Mouse (Mus musculus): ENCODE measurements around the gene H6pd. TPM values are rescaled to one million over a fixed set of nuclear protein-coding genes. Genes with fewer than 3 reads are reported as not detected.
A peak's percentile ranks its signal among the peaks of the same experiment; 100 is the strongest.
"Not testable (repeated sequence)": the region's sequence is repeated elsewhere in the genome, so short reads cannot be mapped to it uniquely, and the experiment has no call there.

Gene H6pd
- polyA plus RNA-seq, 1 experiment from 2014 or later, result 11.4 TPM

DNA sequence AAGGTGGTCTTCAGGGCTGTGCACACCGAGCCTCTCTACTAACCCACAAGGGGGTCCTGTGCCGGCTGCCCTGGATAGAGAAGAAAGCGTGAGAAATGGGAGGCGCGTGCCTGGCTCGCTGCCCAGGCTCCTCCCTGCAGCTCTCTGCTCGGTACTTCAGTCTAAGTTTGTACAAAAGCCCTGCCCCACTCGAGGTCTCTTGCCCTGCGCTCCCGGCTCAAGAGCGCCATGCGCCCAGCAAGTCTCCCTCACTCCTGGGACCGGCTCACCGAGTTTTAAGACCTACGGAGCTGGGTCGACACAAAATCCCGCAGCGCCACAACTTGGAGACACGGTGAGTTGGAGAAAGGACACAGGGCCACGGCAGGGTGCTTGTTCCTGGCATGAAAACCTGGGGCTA lies 39.2 kb upstream of the H6pd start:
- H3K9ac ChIP-seq (ENCODE audit: low read length), result peak overlapping the region; percentile 77
- H3K27ac ChIP-seq (ENCODE audit: low read length), result peak overlapping the region; percentile 57
- H3K4me3 ChIP-seq (ENCODE audit: low read length), result peak overlapping the region; percentile 73
- under 1% methylated on average over 20 of the region's 20 CpGs for WGBS
- H3K36me3 ChIP-seq (ENCODE audit: control insufficient read depth, insufficient read depth), result no peaks in the 10 kb centered on the region
- H3K4me2 ChIP-seq (ENCODE audit: low read depth, low read length), result peak overlapping the region; percentile 96
- H3K9me3 ChIP-seq (replicated peaks; ENCODE audit: control insufficient read depth, low read length), result no peaks in the 10 kb centered on the region
- peaks cover 14% of the 10 kb centered on the region for H3K4me1 ChIP-seq (ENCODE audit: control insufficient read depth, insufficient read depth, low read length)
- ATAC-seq (replicated peaks; ENCODE audit: extremely low read depth, insufficient read depth, low FRiP score), result peak; percentile 84
- H3K27me3 ChIP-seq (ENCODE audit: control insufficient read depth, insufficient read depth, low read length), result peaks cover 19% of the 10 kb centered on the region

GRCm38 (mm10) chr4:150043591-150043990 lies 34.8 kb upstream of the H6pd start:
- ATAC-seq (replicated peaks; ENCODE audit: extremely low read depth, insufficient read depth, low FRiP score), result no peak
- Histone ChIP-seq H3K9ac (ENCODE audit: low read length) (no peak overlapping the region), H3K27ac (ENCODE audit: low read length) (no peak overlapping the region), H3K4me1 (ENCODE audit: control insufficient read depth, insufficient read depth, low read length) (peaks cover 10% of the 10 kb centered on the region; the same call in 1 of the 2 replicates), H3K27me3 (ENCODE audit: control insufficient read depth, insufficient read depth, low read length) (peaks cover 13% of the 10 kb centered on the region), H3K36me3 (ENCODE audit: control insufficient read depth, insufficient read depth) (no peaks in the 10 kb centered on the region), H3K9me3 (replicated peaks; ENCODE audit: control insufficient read depth, low read length) (no peaks in the 10 kb centered on the region), H3K4me3 (ENCODE audit: low read length) (no peak overlapping the region), H3K4me2 (ENCODE audit: low read depth, low read length) (no peak overlapping the region)
- 94% methylated on average over 9 of the region's 9 CpGs for WGBS

GRCm38 (mm10) chr4:150041346-150042110 lies 32.7 kb upstream of the H6pd start:
- H3K9me3 ChIP-seq (replicated peaks; ENCODE audit: control insufficient read depth, low read length), result no peaks in the 10 kb centered on the region
- H3K4me3 ChIP-seq (ENCODE audit: low read length), result no peak overlapping the region
- H3K9ac ChIP-seq (ENCODE audit: low read length), result no peak overlapping the region
- no peak overlapping the region for H3K27ac ChIP-seq (ENCODE audit: low read length)
- H3K4me2 ChIP-seq (ENCODE audit: low read depth, low read length), result no peak overlapping the region
- peaks cover 7% of the 10 kb centered on the region for H3K27me3 ChIP-seq (ENCODE audit: control insufficient read depth, insufficient read depth, low read length)
- H3K4me1 ChIP-seq (ENCODE audit: control insufficient read depth, insufficient read depth, low read length), result no peaks in the 10 kb centered on the region
- H3K36me3 ChIP-seq (ENCODE audit: control insufficient read depth, insufficient read depth), result no peaks in the 10 kb centered on the region
- no peak for ATAC-seq (replicated peaks; ENCODE audit: extremely low read depth, insufficient read depth, low FRiP score)
- 74% methylated on average over 10 of the region's 10 CpGs for WGBS

- ATAC-seq (replicated peaks; ENCODE audit: extremely low read depth, insufficient read depth, low FRiP score); H3K4me1 ChIP-seq (ENCODE audit: control insufficient read depth, insufficient read depth, low read length); H3K27me3 ChIP-seq (ENCODE audit: control insufficient read depth, insufficient read depth, low read length); H3K9ac ChIP-seq (ENCODE audit: low read length); H3K27ac ChIP-seq (ENCODE audit: low read length); H3K4me3 ChIP-seq (ENCODE audit: low read length); H3K9me3 ChIP-seq (replicated peaks; ENCODE audit: control insufficient read depth, low read length); H3K36me3 ChIP-seq (ENCODE audit: control insufficient read depth, insufficient read depth); H3K4me2 ChIP-seq (ENCODE audit: low read depth, low read length): not testable (repeated sequence)
- 79% methylated on average over 1 of the region's 1 CpGs for WGBS
Measured at GRCm38 (mm10) chr4:150040856-150041255, 32.0 kb upstream of the H6pd start.

- Histone ChIP-seq H3K4me3 (ENCODE audit: low read length) (no peak overlapping the region), H3K9me3 (replicated peaks; ENCODE audit: control insufficient read depth, low read length) (no peaks in the 10 kb centered on the region), H3K4me1 (ENCODE audit: control insufficient read depth, insufficient read depth, low read length) (no peaks in the 10 kb centered on the region), H3K27me3 (ENCODE audit: control insufficient read depth, insufficient read depth, low read length) (peaks cover 5% of the 10 kb centered on the region), H3K27ac (ENCODE audit: low read length) (no peak overlapping the region), H3K9ac (ENCODE audit: low read length) (no peak overlapping the region), H3K36me3 (ENCODE audit: control insufficient read depth, insufficient read depth) (no peaks in the 10 kb centered on the region), H3K4me2 (ENCODE audit: low read depth, low read length) (no peak overlapping the region)
- 80% methylated on average over 9 of the region's 9 CpGs for WGBS
- ATAC-seq (replicated peaks; ENCODE audit: extremely low read depth, insufficient read depth, low FRiP score), result no peak
Measured at GRCm38 (mm10) chr4:150040003-150040581, 31.3 kb upstream of the H6pd start.

GRCm38 (mm10) chr4:150038533-150038932 lies 29.7 kb upstream of the H6pd start:
- Histone ChIP-seq H3K9ac (ENCODE audit: low read length) (no peak overlapping the region), H3K9me3 (replicated peaks; ENCODE audit: control insufficient read depth, low read length) (no peaks in the 10 kb centered on the region), H3K27me3 (ENCODE audit: control insufficient read depth, insufficient read depth, low read length) (peaks cover 19% of the 10 kb centered on the region), H3K4me2 (ENCODE audit: low read depth, low read length) (no peak overlapping the region), H3K4me3 (ENCODE audit: low read length) (no peak overlapping the region), H3K4me1 (ENCODE audit: control insufficient read depth, insufficient read depth, low read length) (peaks cover 3% of the 10 kb centered on the region), H3K27ac (ENCODE audit: low read length) (no peak overlapping the region), H3K36me3 (ENCODE audit: control insufficient read depth, insufficient read depth) (no peaks in the 10 kb centered on the region)
- 84% methylated on average over 7 of the region's 7 CpGs for WGBS
- no peak for ATAC-seq (replicated peaks; ENCODE audit: extremely low read depth, insufficient read depth, low FRiP score)

DNA sequence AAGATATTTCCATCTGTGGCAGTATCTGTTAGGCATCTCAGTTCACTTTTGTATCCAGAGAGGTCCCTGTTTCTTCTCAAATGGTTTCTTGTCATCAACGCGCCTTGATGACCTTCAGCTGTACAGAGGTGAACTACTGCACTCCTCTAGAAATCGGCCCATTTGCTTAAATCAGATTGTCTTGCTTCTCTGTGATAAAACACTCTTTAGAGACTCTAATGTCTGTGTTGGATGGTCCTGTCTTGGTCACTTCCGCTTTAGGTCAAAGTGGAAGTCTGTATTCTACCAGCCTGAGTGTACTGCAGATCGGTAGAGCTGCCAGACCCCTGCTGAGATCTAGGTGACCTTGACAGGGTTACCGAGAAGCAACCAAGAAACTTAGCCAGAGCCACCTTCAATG lies 27.3 kb upstream of the H6pd start:
- no peak overlapping the region for H3K4me2 ChIP-seq (ENCODE audit: low read depth, low read length)
- H3K36me3 ChIP-seq (ENCODE audit: control insufficient read depth, insufficient read depth), result no peaks in the 10 kb centered on the region
- no peak overlapping the region for H3K9ac ChIP-seq (ENCODE audit: low read length)
- H3K27ac ChIP-seq (ENCODE audit: low read length), result no peak overlapping the region
- H3K4me3 ChIP-seq (ENCODE audit: low read length), result no peak overlapping the region
- ATAC-seq (replicated peaks; ENCODE audit: extremely low read depth, insufficient read depth, low FRiP score), result no peak
- H3K4me1 ChIP-seq (ENCODE audit: control insufficient read depth, insufficient read depth, low read length), result peaks cover 12% of the 10 kb centered on the region
- WGBS, result 63% methylated on average over 6 of the region's 6 CpGs
- no peaks in the 10 kb centered on the region for H3K9me3 ChIP-seq (replicated peaks; ENCODE audit: control insufficient read depth, low read length)
- peaks cover 42% of the 10 kb centered on the region for H3K27me3 ChIP-seq (ENCODE audit: control insufficient read depth, insufficient read depth, low read length)

- H3K36me3 ChIP-seq (ENCODE audit: control insufficient read depth, insufficient read depth), result no peaks in the 10 kb centered on the region
- H3K9me3 ChIP-seq (replicated peaks; ENCODE audit: control insufficient read depth, low read length), result no peaks in the 10 kb centered on the region
- H3K9ac ChIP-seq (ENCODE audit: low read length), result no peak overlapping the region
- H3K4me3 ChIP-seq (ENCODE audit: low read length), result no peak overlapping the region
- no peak for ATAC-seq (replicated peaks; ENCODE audit: extremely low read depth, insufficient read depth, low FRiP score)
- H3K4me1 ChIP-seq (ENCODE audit: control insufficient read depth, insufficient read depth, low read length), result peaks cover 15% of the 10 kb centered on the region
- H3K27ac ChIP-seq (ENCODE audit: low read length), result no peak overlapping the region
- H3K4me2 ChIP-seq (ENCODE audit: low read depth, low read length), result no peak overlapping the region
- 13% methylated on average over 10 of the region's 10 CpGs for WGBS
- peaks cover 42% of the 10 kb centered on the region for H3K27me3 ChIP-seq (ENCODE audit: control insufficient read depth, insufficient read depth, low read length)
Measured at GRCm38 (mm10) chr4:150035280-150035679, 26.5 kb upstream of the H6pd start.

DNA sequence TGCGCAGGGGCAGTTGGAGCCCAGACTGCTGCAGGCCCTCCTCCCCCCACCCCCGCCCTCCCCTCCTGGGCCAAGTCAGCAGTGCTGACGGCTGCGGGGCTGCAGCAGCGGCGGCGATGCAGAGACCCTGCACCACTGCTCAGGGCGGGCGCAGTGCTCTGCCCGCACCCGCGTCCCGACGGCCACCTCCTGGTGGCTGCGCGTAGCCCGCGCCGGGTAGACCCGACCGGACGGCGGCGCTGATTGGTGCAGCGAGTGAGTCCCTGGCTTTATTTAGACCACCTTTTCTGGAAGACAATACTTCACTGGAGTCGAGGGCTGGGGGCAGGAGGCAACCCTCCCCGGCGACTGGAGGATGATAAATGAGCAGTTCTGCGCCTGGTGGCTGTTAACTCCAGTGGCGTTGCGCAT lies 24.4 kb upstream of the H6pd start:
- Histone ChIP-seq H3K9ac (ENCODE audit: low read length) (no peak overlapping the region), H3K27ac (ENCODE audit: low read length) (no peak overlapping the region)

More for the DNA sequence above, 24.4 kb upstream of the H6pd start:
- H3K9me3 ChIP-seq (replicated peaks; ENCODE audit: control insufficient read depth, low read length), result no peaks in the 10 kb centered on the region
- peaks cover 21% of the 10 kb centered on the region for H3K4me1 ChIP-seq (ENCODE audit: control insufficient read depth, insufficient read depth, low read length)
- peaks cover 55% of the 10 kb centered on the region for H3K27me3 ChIP-seq (ENCODE audit: control insufficient read depth, insufficient read depth, low read length)
- 2% methylated on average over 29 of the region's 31 CpGs for WGBS
- H3K4me2 ChIP-seq (ENCODE audit: low read depth, low read length), result peak overlapping the region; percentile 54
- H3K36me3 ChIP-seq (ENCODE audit: control insufficient read depth, insufficient read depth), result no peaks in the 10 kb centered on the region
- peak; percentile 71 for ATAC-seq (replicated peaks; ENCODE audit: extremely low read depth, insufficient read depth, low FRiP score)
- H3K4me3 ChIP-seq (ENCODE audit: low read length), result peak overlapping the region; percentile 25
